Mouse (Mus musculus) adrenal gland, postnatal 14 days (tissue): ENCODE results near the gene Gm21560. TPM values are rescaled to one million over a fixed set of nuclear protein-coding genes. Genes with fewer than 3 reads are reported as not detected.
"Not testable (repeated sequence)": the region's sequence is repeated elsewhere in the genome, so short reads cannot be mapped to it uniquely, and the experiment has no call there.

ENCODE experiments used
- DNase-seq: peaks from one replicate; pipeline ENCODE4 v3.0.0; 2021; ENCODE audit warnings: mixed read lengths
- long read RNA-seq, 2 experiments: library from polyadenylated mRNA; stranded (forward); transcript quantifications; one replicate each; pipeline ENCODE4 v2.0.0; 2021
- total RNA-seq: library from RNA; stranded (reverse); gene quantifications from 2 replicates; pipeline ENCODE4 v1.2.3, GENCODE M21; 2021

The Gm21560 gene
- total RNA-seq = 0.30 and 0.79 TPM in 2 replicates
- long read RNA-seq, experiment 1 = 0 reads
- long read RNA-seq, experiment 2 = 0 reads

- not testable (repeated sequence) for DNase-seq
Measured at GRCm38 (mm10) chr14:6219192-6219591, at the start of gene Gm21560. Gene Gm21560 (minus strand): TSS chr14:6219292.

- DNase-seq = not testable (repeated sequence)
Measured at GRCm38 (mm10) chr14:6163538-6163937, 55.6 kb downstream of the Gm21560 start.

- not testable (repeated sequence) for DNase-seq
Measured at GRCm38 (mm10) chr14:6161085-6161484, 58.0 kb downstream of the Gm21560 start.

Other genes with a start within 250 kb of the Gm21560 start
- not detected in 2 replicates for gene Gm3453, start 240.2 kb downstream of the Gm21560 start, total RNA-seq
- not detected in 2 replicates for gene Gm6337, start 161.0 kb downstream of the Gm21560 start, total RNA-seq
- 0.45 and 1.4 TPM in 2 replicates for gene Gm8206, start 125.3 kb downstream of the Gm21560 start, total RNA-seq
- gene Gm3468, start 110.6 kb downstream of the Gm21560 start, total RNA-seq = 0.22 and 0.68 TPM in 2 replicates
- gene Gm3476, start 93.5 kb downstream of the Gm21560 start, total RNA-seq = not detected in 2 replicates
- gene Gm3411, start 68.0 kb upstream of the Gm21560 start, total RNA-seq = 0.59 TPM in 1 of 2 replicates, not detected in the other
- gene Gm21103, start 85.6 kb upstream of the Gm21560 start, total RNA-seq = not detected in 2 replicates
- not detected in 2 replicates for gene Gm3618, start 124.4 kb upstream of the Gm21560 start, total RNA-seq
- gene Gm16440, start 171.0 kb upstream of the Gm21560 start, total RNA-seq = not detected in 2 replicates
- 0.34 and 0.78 TPM in 2 replicates for gene Gm3591, start 193.2 kb upstream of the Gm21560 start, total RNA-seq
- gene Gm3594, start 225.3 kb upstream of the Gm21560 start, total RNA-seq = not detected in 2 replicates